Mouse (Mus musculus): ENCODE results near the gene Plscr4.

GRCm38 (mm10) chr9:92489857-92490256 is 32.7 kb downstream of the Plscr4 start:
- TF ChIP-seq CHD2 (IDR thresholded peaks at IDR 0.05; ENCODE audit: low read depth, low read length) = no peak
- TF ChIP-seq ZC3H11A (IDR thresholded peaks at IDR 0.05; ENCODE audit: borderline replicate concordance, low read depth, low read length) = no peak
- TF ChIP-seq ZNF384 (IDR thresholded peaks at IDR 0.05; ENCODE audit: low read depth, low read length) = no peak
- TF ChIP-seq MAFK (IDR thresholded peaks at IDR 0.05; ENCODE audit: insufficient read depth, low read depth, low read length) = no peak
- no peak for TF ChIP-seq HCFC1 (IDR thresholded peaks at IDR 0.05; ENCODE audit: borderline replicate concordance, insufficient read depth, low read length)
